Comparison of ENCODE assay signal across 8 mouse cellular contexts in genomic region chr1:156420671-156421297, GRCm38 (mm10). TPM values are rescaled to one million over a fixed set of nuclear protein-coding genes. Genes with fewer than 3 reads are reported as not detected.
A peak's percentile ranks its signal among the peaks of the same experiment; 100 is the strongest.
DNase-seq lines count a peak whose midpoint lies in the region; ATAC-seq lines count a peak whose summit lies in the region.

Gene Axdnd1 (minus strand): TSS chr1:156421159.

- peak; percentile 81 for DNase-seq in MEL-GATA-1-ER (ENCODE audit: extremely low read depth, low read depth)
- DNase-seq in cerebellum, adult 8-10 months = peak; percentile 83
- DNase-seq in hindbrain, embryonic 11.5 days (ENCODE audit: low spot score) = peak; percentile 90
- DNase-seq in layer of hippocampus, postnatal 10 days (ENCODE audit: low spot score in 2 of 2) = peak; percentile 77 to 84
- peak; percentile 92 for DNase-seq in lung, postnatal 10 days
- DNase-seq in ovary, postnatal 36 days (ENCODE audit: low spot score) = peak; percentile 87
- DNase-seq in thymus, postnatal 25 days = peak; percentile 93

- ATAC-seq in frontal cortex, adult (ENCODE audit: low TSS enrichment) = peak; percentile 96
- peak; percentile 96 for ATAC-seq in hindbrain, embryonic 11.5 days (ENCODE audit: low FRiP score)

- H3K36me3 ChIP-seq in hindbrain, embryonic 11.5 days (ENCODE audit: control insufficient read depth, insufficient read depth, low read length) = no peaks in the 10 kb centered on the region

- H3K9me3 ChIP-seq in hindbrain, embryonic 11.5 days (ENCODE audit: control insufficient read depth, low read length) = no peaks in the 10 kb centered on the region

- under 1% methylated on average over 43 of the region's 44 CpGs for WGBS in hindbrain, embryonic 11.5 days

- H3K9ac ChIP-seq in hindbrain, embryonic 11.5 days (ENCODE audit: low read depth, low read length) = peak within 1 kb of the TSS; percentile 48

- H3K27ac ChIP-seq in hindbrain, embryonic 11.5 days (ENCODE audit: low read depth, low read length) = no peak within 1 kb of the TSS

- H3K4me3 ChIP-seq in hindbrain, embryonic 11.5 days (ENCODE audit: low read depth, low read length) = peak within 1 kb of the TSS; percentile 58

- H3K4me1 ChIP-seq in hindbrain, embryonic 11.5 days (replicated peaks; ENCODE audit: control insufficient read depth, insufficient read depth, low read length) = no peaks in the 10 kb centered on the region

- no peaks in the 10 kb centered on the region for H3K27me3 ChIP-seq in hindbrain, embryonic 11.5 days (ENCODE audit: control insufficient read depth, insufficient read depth, low read length)

- H3K4me2 ChIP-seq in hindbrain, embryonic 11.5 days (replicated peaks; ENCODE audit: low read depth, low read length) = peak within 1 kb of the TSS; percentile 55

RNA-seq across cellular contexts. Expression of gene Axdnd1, which starts in this region (rescaled TPM):
- polyA plus RNA-seq in hindbrain, embryonic 11.5 days (2014; fragmentation: Nextera tagmentation; extraction: Ambion mirVana) = 0.28 TPM in 1 of 2 replicates, not detected in the other
- total RNA-seq in layer of hippocampus, postnatal 10 days (2021) = 1 to 10 TPM in 1 of 2 experiments, under 1 TPM in 1; 0.89 to 1.1 TPM

Comparison
In these comparisons a context has a peak if more than half of its experiments do, and no peak if none do; other contexts are left out.
1. Peak in DNase-seq, ATAC-seq, H3K4me3 ChIP-seq, H3K9ac ChIP-seq and H3K4me2 ChIP-seq in hindbrain, embryonic 11.5 days; RNA of the gene not detected or under 1 TPM.